Mouse (Mus musculus) lung, postnatal 4 days (tissue): ENCODE results near the gene Epb41l4b.

Experiments used
- DNase-seq, 2 experiments: peaks; one replicate each; pipeline ENCODE4 v3.0.0; 2021

Epb41l4b gene

DNA sequence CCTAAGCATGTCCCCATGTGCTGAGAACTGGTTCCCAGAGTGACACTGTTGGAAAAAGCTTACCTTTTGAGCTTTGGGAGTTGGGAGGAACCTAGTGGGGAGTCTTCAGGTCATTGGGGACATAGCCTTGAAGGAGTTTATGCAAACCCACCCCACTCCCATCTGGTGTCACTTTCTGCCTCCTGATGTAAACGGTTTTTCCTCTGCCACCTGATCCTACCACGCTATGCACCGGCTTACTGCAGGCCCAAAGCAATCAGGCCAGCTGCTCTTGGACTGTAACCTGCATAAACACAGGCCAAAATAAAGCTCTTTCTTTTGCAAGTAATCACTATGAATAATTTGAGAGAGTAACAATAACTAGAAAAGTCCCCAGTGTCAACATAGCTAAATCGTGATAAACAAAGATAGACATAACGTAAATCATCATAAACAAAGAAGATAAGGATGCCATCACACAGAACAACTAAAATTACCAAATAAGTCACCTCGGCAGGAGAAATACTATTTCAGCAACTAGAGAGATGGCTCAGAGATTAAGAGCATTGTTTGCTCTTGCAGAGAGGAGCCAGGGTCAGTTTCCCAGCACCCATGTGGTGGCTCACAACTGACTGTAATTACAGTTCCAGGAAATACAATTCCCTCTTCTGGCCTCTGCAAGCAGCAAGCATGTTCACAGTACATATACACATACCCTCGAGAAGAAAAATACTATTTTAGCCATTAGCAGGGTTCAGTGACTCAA lies 29.6 kb downstream of the Epb41l4b start:
- DNase-seq = no peak

DNA sequence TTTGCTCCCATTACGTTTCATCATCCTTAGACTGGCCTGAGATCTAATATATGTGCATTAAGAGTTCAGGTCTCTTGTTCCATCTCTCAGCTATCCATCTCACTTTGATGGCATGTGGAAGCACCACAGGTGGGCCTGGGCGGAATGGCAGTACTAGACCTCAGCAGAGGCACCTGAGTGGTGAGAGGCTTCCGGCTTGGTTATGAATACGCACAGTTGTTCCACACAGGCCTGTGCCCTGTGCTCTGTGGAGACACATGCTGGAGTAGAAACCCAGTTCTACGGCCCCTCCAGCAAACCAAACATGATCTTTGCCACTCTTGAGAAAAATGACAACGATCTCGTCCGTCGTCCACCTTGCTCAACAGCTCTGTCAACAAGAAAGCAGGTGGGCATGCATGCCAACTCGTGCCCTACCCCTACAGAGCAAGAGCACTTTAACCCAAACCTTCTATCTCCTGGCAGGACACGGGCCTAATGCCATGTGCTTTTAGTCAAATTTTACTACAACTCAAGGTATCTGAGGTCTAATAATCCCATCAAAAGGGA lies 31.2 kb downstream of the Epb41l4b start:
- DNase-seq = no peak

DNA sequence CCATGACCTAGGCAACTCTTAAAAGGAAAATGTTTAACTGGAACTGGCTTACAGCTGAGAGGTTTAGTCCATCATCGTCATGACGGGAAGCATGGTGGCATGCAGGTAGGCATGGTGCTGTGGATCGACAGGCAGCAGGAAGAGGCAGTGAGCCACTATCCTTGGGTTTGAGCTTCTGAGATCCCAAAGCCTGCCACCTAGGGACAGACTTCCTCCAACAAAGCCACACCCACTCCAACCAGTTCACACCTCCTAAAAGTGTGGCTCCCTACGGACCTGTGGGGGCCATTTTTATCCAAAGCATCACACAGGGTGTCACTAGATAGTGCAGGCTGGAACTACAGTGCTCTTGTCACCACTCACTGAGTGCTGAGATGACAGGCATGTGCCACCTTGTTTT lies 31.8 kb downstream of the Epb41l4b start:
- DNase-seq = no peak

DNA sequence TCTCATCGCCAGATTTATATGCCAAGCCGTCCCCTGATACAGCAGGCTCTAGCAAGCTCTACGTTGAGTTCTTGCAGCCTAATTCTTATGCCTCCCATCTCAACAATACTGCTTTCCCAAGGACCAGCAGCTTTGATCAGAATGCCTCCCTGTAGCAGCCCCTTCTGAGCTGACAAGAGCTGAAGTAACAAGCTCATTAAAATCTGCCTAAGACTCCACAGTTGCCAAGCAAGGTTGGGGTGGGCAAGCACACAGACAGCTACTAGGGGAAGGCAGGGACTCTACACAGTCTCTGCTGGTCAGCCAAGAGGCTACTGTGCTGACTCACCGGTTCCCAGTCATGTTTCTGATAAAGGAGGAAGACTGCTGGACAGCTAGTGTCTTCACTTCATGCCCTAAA lies 33.7 kb downstream of the Epb41l4b start:
- DNase-seq = no peak

DNA sequence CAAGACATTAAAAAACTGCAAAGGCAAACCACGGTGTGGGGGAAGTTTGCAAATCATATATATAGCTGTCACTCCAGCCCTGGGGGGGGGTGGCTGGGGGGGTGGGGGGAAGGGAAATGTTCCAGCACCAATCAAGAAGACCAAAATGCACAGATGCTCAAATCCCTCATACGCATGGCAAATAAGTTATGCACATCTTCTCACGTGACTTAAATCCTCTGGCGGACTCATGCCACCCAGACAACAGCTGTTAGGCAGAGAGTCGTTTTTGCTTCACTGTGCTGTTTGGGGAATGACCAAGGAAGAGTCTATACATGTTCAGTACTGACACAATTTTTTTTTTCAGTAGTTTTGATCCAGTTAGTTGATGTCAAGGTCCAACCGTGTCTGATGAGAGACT lies 37.9 kb downstream of the Epb41l4b start:
- DNase-seq = no peak

DNA sequence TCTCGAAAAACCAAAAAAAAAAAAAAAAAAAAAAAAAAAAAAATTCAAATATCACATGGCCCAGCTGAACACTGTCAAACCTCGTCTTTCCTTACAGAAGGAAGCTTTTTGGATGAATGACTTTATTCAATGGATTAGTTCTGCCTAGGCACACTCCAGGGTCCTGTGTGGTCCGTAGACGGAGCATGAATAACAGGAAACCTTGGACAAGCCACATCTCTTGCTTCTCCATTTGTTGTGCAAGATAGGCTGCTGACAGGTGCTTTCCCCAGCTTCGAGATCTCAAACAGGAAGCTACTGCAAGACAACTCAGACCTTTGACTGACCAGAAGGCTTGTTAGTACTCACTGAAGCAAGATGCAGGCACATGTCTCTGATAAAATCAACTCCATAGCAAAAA lies 39.4 kb downstream of the Epb41l4b start:
- no peak for DNase-seq

DNA sequence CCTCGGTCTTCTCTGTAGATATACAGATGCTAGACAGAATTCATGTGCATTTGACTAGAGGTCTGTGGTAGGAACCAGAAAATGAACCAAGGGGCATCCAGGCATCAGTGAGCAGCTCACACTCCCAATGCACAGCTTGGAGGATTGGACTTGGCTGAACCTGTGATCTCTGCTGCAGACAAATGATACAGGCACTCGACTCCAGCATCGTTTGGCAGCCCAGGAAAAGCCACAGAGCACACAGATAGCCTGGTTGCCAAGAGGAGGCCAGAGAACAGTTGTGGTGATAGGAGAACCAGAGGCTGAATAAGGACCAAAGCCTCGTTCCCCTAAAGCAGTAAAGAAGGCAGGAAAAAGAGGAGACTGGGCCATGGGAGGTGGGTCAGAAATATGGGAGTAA lies 42.1 kb downstream of the Epb41l4b start:
- DNase-seq = no peak

DNA sequence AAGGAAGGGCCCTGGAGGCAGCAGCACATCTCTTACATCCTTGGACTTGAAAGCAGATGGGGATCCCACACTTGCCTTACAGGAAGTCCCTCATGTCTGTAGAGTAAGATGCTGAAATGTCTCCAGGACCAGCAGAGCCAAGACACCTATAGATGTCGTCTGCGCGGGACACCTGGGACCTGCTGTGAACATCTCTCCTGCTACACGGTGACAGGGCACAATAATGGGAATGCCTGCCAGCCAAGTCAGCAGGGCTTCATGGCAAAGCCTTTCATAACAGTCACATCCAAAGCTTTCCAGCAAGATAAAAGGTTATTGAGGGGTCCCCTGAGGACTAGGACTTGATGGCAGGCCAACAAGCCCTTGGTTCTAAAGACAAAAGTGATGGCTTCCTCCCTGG lies 45.8 kb downstream of the Epb41l4b start:
- no peak for DNase-seq

DNA sequence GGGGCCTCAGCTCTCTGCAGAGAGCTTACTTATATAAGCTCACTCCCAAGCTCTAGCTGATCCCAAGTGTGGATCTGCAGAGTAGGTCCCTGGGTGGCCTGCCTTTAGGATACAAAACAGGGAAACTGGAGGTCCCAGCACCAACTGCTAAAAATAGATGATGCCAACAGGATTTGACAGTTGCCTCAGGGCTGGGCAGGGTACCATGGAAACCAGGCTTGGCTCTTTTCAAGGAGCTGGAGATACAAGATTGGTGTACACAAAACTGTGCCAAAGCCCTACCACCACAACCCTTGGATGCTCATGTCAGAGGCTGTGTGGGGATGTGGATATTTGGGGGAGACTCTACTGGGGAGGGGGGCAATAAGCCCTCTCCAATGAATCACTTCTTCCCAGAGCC lies 47.7 kb downstream of the Epb41l4b start:
- DNase-seq = no peak

DNA sequence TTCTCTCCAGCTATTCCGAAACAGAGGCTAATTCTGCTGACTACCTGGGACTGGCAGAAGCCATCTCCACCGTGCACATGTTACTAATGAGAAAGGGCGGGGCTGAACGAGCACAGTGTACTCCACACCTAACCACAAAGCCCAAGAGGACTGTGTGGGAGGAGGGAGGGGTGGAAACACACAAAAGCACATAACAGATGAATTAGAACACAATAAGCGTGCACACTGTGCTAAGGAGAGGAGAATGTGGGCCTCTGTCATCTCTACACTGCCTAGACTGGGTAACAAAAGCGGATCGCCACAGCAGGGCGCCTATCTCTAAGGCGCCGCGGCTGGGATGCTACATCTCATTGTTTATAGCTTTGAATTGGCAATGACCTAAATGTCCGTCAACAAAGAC lies 51.9 kb downstream of the Epb41l4b start:
- DNase-seq = no peak

DNA sequence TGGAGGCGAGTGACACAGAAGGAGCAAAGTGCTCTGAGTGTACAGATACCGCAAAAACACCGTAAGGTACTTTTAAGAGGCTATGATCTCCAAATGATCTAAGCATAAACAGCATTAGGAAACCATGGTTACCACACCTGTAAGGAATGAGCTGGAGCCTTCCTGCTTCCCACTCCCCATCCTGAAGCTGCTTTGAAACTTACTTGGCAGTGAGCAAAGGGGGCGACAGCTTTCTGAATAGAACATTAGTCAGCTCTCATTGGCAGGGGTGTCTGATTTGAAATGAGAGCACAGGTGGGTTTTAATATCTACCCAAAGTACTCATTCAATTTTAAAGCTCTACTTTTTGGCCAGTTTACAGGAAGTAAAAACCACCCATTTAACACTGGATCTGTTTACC lies 54.9 kb downstream of the Epb41l4b start:
- no peak for DNase-seq

DNA sequence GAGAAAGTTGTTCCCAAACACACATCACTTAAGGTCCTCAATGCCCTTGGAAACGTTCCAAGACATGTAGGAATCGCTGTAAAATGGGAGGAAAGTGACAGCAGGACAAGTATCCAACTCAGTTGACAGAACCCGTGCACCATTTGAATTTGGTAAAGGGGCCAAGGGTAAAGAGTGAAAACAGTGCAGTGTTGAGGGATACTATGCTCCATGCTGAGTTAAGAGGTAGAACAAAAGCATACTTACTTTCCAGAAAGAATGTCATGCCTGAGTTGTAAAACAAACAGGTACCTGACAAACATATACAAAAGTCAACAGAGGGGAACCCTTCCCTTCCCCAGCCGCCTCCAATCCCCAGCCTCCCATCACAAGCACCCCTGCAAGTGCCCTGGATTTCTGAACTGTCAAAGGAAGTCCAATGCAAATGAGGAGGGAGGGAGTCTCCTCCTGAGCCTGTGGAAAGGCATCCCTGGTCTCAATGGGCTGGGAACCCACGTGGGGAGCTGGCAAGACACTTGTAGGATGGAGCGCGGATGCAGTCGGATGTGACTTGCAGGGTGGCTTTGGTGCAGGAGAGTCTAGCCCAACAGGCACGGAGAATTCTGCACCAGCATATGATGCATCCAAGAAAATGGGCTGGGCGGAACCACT lies 57.4 kb downstream of the Epb41l4b start:
- DNase-seq = peak; percentile 18 to 36

DNA sequence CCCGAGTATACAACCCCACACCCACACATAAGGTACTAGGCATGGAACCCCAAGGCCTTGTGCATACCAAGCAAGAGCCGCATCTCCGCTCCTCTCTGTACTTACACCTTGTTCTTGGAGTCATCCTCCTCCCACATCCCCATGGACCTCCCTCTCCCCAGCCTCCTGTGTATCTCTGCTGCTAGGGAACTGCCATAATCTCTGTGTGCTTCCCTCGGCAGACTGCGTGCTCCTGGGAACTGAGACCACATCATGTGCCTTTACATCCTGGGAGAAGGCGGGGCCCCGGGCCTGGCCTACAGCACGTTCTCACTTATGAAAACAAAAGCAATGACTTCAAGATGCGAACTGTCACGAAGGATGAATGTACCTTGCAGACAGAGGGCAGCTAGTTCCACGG lies 59.6 kb downstream of the Epb41l4b start:
- no peak for DNase-seq

DNA sequence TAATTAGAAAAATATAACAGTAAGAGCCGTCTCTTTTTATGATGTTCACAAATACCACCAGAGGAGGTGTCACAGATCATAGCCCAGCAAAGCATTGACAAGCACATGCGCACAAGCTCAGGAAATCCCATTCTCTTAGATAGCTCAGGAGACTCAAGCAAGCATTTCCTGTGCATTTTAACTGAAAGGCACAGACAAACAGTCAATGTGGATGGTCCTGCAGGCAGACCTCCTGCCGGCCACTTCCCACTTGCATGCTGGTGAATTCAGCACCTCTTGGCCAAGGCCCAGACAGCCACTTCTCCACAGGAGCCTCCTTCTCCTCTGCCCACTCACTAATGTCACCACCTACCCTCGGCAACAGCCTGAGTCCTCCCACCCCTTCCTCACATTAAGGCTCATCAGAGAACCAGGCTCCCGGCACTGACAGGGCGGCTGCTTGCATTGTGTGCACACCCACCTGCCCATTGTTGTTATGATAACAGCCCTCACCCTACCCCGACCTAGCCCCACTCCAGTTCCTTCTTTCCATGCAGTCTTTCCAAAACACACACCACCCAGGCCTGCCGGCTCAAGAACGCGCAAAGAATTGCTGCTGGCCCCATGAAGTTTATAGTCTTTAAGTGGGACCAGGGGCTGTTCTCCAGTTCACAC lies 60.3 kb downstream of the Epb41l4b start:
- DNase-seq = no peak

DNA sequence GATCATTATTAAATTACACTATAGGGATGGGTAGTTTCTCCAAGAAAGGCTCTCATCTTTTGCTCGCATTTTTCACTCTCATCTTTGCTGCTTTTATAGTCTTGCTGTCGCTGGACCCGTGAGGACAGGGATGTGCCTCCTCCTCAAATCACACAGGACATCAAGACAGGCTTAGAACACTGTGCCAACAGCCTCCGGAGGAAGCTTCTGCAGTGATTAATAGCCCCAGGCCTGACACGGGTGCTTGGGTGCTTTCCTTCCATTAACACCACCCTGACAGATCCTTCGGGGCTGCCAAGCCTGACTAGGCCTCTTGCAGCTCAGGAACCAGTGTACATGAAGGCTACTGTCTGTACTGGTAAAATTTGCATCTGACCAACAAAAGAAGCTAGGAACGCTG lies 61.8 kb downstream of the Epb41l4b start:
- DNase-seq = no peak

DNA sequence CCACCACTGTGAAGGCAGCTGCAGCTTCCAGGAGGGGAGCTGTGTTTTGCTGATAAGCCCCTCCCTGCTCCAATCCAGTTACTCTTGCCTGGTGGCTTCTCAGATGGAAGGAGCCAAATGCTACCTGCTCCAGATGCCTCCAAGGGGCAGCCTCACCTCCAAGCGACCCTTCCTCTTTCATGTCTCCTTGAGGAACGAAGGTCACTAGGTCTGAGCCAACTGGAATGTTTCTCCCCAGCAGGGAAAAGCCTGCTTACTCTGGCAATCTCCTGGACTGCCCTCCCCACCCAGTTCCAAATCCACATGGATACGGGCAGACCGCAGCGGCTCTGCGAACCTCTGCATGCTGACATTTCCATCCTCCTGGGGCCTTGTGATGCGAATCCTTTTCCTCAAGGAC lies 69.4 kb downstream of the Epb41l4b start:
- DNase-seq = no peak

DNA sequence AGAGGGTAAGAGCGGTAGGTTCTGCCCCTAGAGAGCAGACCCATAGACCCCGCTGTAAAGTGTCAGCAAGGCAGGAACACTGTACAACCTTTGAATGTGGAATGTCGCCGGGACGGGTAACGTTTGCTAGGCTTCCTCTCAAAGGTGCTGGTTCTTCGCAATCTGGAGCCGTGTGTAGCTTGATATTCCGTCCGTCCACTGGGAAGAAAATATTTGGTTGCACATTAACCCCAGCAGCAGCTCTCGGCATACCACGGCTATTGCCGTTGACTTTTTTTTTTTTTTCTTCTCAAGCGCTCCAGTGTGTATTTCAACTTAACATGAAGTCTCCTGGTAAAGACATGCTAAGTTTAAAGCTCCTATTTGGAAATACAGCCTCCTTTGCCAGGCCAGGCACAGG lies 70.1 kb downstream of the Epb41l4b start:
- DNase-seq = no peak

DNA sequence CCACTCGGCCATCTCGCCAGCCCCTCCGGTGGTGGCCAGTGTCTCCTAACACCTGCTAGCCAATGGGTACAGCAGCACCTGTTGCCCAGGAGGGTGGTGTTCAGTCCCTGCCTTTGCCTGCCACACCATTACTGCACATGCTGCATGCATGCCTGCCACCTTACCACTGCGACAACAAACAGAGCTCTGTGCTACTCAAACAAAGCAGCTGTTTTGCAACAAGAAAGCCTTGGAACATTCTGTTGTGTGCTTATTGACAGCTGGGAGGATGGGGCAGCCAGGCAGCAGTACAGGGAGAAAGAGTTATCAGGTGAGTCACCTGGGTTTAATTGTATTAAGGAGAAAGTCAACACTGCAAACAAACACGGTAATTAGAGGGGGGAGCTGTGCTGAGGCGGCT lies 72.6 kb downstream of the Epb41l4b start:
- DNase-seq = no peak

DNA sequence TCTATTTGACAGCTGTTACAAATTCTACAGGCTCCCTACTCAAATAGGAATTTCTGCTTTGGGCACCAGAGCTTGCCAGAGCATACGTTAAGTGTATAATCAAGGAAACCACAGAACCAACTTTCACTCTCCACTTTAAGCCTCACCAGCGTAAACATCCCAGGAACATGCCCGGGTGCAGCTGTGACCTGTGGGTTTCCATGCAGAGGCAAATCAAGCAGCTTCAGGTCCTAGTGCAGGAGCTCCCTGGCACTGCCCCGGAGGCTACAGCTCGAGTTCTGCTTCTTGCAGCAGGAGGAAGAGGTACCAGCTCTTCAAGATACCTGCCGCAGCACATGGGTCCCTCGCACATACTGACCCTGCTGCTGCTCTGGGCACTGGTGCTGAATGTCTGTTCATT lies 74.8 kb downstream of the Epb41l4b start:
- no peak for DNase-seq

DNA sequence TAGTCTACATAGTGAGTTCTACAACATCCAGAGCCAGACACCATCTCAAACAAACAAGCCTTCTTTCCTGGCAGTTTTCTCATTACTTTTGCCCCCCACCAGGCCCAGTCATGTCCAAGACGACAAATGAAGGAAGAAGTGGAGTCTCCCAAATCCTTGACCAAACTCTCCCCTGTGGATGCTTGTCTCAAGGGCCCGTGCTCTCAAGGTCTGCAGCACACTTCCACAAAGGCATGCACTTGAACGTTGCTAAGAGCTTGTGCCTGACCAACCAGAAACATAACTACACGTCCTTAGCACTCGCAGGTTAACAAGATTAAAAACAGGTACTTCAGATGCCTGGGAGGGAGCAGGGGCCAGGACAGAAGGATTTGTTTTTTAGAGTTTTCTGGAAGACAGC lies 75.4 kb downstream of the Epb41l4b start:
- peak; percentile 53 to 81 for DNase-seq

DNA sequence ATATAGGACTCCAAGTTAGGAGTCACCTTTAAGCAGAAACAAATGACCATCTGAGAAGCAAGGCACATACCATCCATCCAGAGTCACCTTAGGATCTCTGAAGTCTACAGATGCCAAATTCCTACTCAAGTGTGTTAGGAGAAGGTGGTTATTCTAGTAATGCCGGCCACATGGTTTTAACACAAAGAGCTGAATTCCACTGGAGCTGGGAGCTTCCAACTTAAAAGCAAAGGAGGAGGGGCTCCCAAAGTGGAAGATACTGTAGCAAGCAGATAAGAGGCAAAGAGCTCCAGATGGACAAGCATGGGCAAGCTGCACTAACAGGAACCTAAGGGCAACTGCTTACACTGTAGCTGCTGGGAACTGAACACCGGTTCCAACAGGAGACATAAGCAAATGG lies 76.3 kb downstream of the Epb41l4b start:
- no peak for DNase-seq

DNA sequence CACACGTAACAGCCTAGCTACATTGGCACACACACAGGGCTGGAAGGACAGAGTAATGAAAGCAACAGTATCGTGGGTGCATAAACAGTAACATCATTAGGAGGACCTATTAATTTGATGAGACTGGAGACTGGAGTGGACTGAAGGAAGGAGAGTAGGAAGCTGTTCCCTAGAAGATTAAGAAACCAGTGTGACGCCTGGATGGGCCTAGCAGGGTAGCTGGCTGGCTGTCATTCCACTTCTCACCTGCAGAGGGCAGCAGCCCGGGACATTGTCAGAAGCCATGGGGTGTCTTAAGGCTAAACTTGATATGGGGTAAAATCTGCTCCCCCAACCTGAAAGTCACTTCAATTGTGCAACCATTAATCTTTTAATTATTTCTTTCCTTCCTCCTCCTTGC lies 78.0 kb downstream of the Epb41l4b start:
- peak; percentile 76 to 86 for DNase-seq

DNA sequence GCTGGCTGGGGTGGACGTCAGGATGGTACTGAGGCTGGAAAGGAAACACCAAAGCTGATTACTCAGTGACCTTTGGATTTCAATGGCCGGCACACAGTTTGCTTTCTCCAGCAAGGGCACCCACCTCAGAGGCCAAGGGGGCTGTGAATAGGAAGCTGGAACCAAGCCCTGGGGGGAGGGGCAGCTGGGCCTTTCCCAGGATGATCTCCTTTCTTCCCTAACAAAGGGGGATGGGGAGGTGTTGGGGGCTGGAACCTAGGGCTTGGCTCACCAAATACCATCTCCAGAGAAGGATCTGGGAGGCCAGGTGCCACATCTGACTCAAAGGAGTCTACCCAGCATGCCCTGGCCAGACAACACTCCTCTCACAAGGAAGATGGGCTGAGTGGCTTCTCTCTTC lies 78.4 kb downstream of the Epb41l4b start:
- no peak for DNase-seq

DNA sequence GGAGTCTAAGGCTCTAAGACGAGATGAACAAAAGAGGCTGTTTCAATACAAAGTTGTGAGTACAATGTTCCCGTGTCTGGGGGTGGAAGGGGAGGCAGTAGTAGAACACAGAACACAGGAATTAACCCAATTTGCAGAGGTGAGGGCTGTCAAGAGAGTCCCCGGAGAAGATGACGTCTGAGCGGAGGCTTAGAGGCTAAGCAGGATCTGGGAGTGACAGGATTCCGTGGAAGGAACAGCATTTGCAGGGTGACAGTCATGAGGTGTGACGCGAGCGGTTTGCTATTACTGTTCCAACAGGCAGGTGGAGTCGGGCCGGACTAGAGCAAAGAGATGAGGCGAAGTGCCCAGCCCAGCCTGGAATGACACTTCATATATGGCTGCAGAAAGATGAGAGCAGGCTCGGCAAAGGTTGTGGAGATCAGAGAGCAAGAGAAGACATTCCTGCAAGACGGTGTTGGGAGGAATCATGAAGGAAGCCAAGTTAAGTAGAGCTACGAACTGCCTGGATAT lies 82.9 kb downstream of the Epb41l4b start:
- no peak for DNase-seq
